Mouse (Mus musculus): ENCODE measurements around the gene Shisa6. TPM values are rescaled to one million over a fixed set of nuclear protein-coding genes. Genes with fewer than 3 reads are reported as not detected.
"Not testable (repeated sequence)": the region's sequence is repeated elsewhere in the genome, so short reads cannot be mapped to it uniquely, and the experiment has no call there.

The Shisa6 gene
- polyA plus RNA-seq, 1 experiment from 2014 or later, result 8.7 TPM

- H3K4me2 ChIP-seq, result no peak overlapping the region
- H3K9me3 ChIP-seq (replicated peaks), result no peaks in the 10 kb centered on the region
- no peak overlapping the region for H3K4me3 ChIP-seq (replicated peaks)
- H3K36me3 ChIP-seq, result no peaks in the 10 kb centered on the region
- H3K9ac ChIP-seq (replicated peaks), result no peak overlapping the region
- H3K27me3 ChIP-seq (replicated peaks), result no peaks in the 10 kb centered on the region
- no peak for ATAC-seq (ENCODE audit: low FRiP score)
- H3K4me1 ChIP-seq, result peaks cover 3% of the 10 kb centered on the region; the same call in 1 of the 2 replicates
- no peak overlapping the region for H3K27ac ChIP-seq (replicated peaks)
- 28% methylated on average over 5 of the region's 5 CpGs for WGBS
Observed at GRCm38 (mm10) chr11:66442631-66443030, 83.1 kb downstream of the Shisa6 start.

GRCm38 (mm10) chr11:66426129-66426528 lies 99.6 kb downstream of the Shisa6 start:
- Histone ChIP-seq H3K27me3 (replicated peaks) (no peaks in the 10 kb centered on the region), H3K36me3 (no peaks in the 10 kb centered on the region), H3K27ac (replicated peaks) (no peak overlapping the region), H3K4me1 (no peaks in the 10 kb centered on the region), H3K4me3 (replicated peaks) (no peak overlapping the region), H3K9me3 (replicated peaks) (no peaks in the 10 kb centered on the region), H3K4me2 (no peak overlapping the region), H3K9ac (replicated peaks) (no peak overlapping the region)
- ATAC-seq (ENCODE audit: low FRiP score), result no peak
- WGBS, result 94% methylated on average over 6 of the region's 6 CpGs

GRCm38 (mm10) chr11:66418216-66418615 lies 107.5 kb downstream of the Shisa6 start:
- Histone ChIP-seq H3K4me2 (no peak overlapping the region), H3K9ac (replicated peaks) (no peak overlapping the region), H3K36me3 (no peaks in the 10 kb centered on the region), H3K4me3 (replicated peaks) (no peak overlapping the region), H3K9me3 (replicated peaks) (no peaks in the 10 kb centered on the region), H3K27ac (replicated peaks) (peak overlapping the region; percentile 45), H3K4me1 (peaks cover 28% of the 10 kb centered on the region), H3K27me3 (replicated peaks) (no peaks in the 10 kb centered on the region)
- 35% methylated on average over 3 of the region's 3 CpGs for WGBS
- ATAC-seq (ENCODE audit: low FRiP score), result no peak

GRCm38 (mm10) chr11:66408721-66409120 lies 117.0 kb downstream of the Shisa6 start:
- not testable (repeated sequence) for H3K4me3 ChIP-seq (replicated peaks); H3K4me1 ChIP-seq; H3K4me2 ChIP-seq; H3K9me3 ChIP-seq (replicated peaks); H3K27me3 ChIP-seq (replicated peaks); H3K9ac ChIP-seq (replicated peaks); H3K36me3 ChIP-seq; H3K27ac ChIP-seq (replicated peaks); ATAC-seq (ENCODE audit: low FRiP score)
- WGBS, result 88% methylated on average over 6 of the region's 6 CpGs

- 0 out of 2 replicates have a peak overlapping the region, but pooled peaks have one; percentile 1 for H3K27ac ChIP-seq (replicated peaks)
- no peak for ATAC-seq (ENCODE audit: low FRiP score)
- 41% methylated on average over 7 of the region's 7 CpGs for WGBS
Observed at GRCm38 (mm10) chr11:66400036-66400435, 125.7 kb downstream of the Shisa6 start.

GRCm38 (mm10) chr11:66387561-66387960 lies 138.2 kb downstream of the Shisa6 start:
- H3K4me2 ChIP-seq, result no peak overlapping the region
- WGBS, result 68% methylated on average over 3 of the region's 3 CpGs
- ATAC-seq (ENCODE audit: low FRiP score), result no peak
- H3K27ac ChIP-seq (replicated peaks), result no peak overlapping the region
- no peak overlapping the region for H3K4me3 ChIP-seq (replicated peaks)
- H3K36me3 ChIP-seq, result no peaks in the 10 kb centered on the region
- no peaks in the 10 kb centered on the region for H3K27me3 ChIP-seq (replicated peaks)
- peaks cover 17% of the 10 kb centered on the region for H3K4me1 ChIP-seq
- H3K9me3 ChIP-seq (replicated peaks), result no peaks in the 10 kb centered on the region
- H3K9ac ChIP-seq (replicated peaks), result no peak overlapping the region

More at GRCm38 (mm10) chr11:66400036-66400435, 125.7 kb downstream of the Shisa6 start:
- Histone ChIP-seq H3K36me3 (no peaks in the 10 kb centered on the region), H3K4me3 (replicated peaks) (no peak overlapping the region), H3K4me1 (peaks cover 14% of the 10 kb centered on the region), H3K4me2 (no peak overlapping the region), H3K27me3 (replicated peaks) (no peaks in the 10 kb centered on the region), H3K9ac (replicated peaks) (no peak overlapping the region), H3K9me3 (replicated peaks) (no peaks in the 10 kb centered on the region)

- Histone ChIP-seq H3K36me3 (no peaks in the 10 kb centered on the region), H3K27ac (replicated peaks) (no peak overlapping the region), H3K4me2 (no peak overlapping the region), H3K27me3 (replicated peaks) (no peaks in the 10 kb centered on the region), H3K9me3 (replicated peaks) (no peaks in the 10 kb centered on the region), H3K4me3 (replicated peaks) (no peak overlapping the region), H3K9ac (replicated peaks) (no peak overlapping the region), H3K4me1 (peaks cover 13% of the 10 kb centered on the region)
- no peak for ATAC-seq (ENCODE audit: low FRiP score)
- 69% methylated on average over 3 of the region's 3 CpGs for WGBS
Observed at GRCm38 (mm10) chr11:66371796-66372195, 154.0 kb downstream of the Shisa6 start.

GRCm38 (mm10) chr11:66369764-66370163 lies 156.0 kb downstream of the Shisa6 start:
- no peak overlapping the region for H3K4me2 ChIP-seq
- H3K9me3 ChIP-seq (replicated peaks), result no peaks in the 10 kb centered on the region
- peaks cover 14% of the 10 kb centered on the region for H3K4me1 ChIP-seq
- H3K9ac ChIP-seq (replicated peaks), result no peak overlapping the region
- H3K27ac ChIP-seq (replicated peaks), result no peak overlapping the region
- WGBS, result 88% methylated on average over 4 of the region's 4 CpGs
- H3K27me3 ChIP-seq (replicated peaks), result no peaks in the 10 kb centered on the region
- ATAC-seq (ENCODE audit: low FRiP score), result no peak
- no peaks in the 10 kb centered on the region for H3K36me3 ChIP-seq
- H3K4me3 ChIP-seq (replicated peaks), result no peak overlapping the region

GRCm38 (mm10) chr11:66366809-66367685 lies 158.7 kb downstream of the Shisa6 start:
- ATAC-seq (ENCODE audit: low FRiP score), result no peak
- WGBS, result 51% methylated on average over 8 of the region's 8 CpGs
- H3K4me1 ChIP-seq, result peaks cover 13% of the 10 kb centered on the region
- no peaks in the 10 kb centered on the region for H3K27me3 ChIP-seq (replicated peaks)
- H3K9me3 ChIP-seq (replicated peaks), result no peaks in the 10 kb centered on the region
- no peak overlapping the region for H3K4me3 ChIP-seq (replicated peaks)
- no peaks in the 10 kb centered on the region for H3K36me3 ChIP-seq
- H3K9ac ChIP-seq (replicated peaks), result no peak overlapping the region
- no peak overlapping the region for H3K4me2 ChIP-seq
- H3K27ac ChIP-seq (replicated peaks), result 0 out of 2 replicates have a peak overlapping the region, but pooled peaks have one; percentile 15

- Histone ChIP-seq H3K27ac (replicated peaks) (no peak overlapping the region), H3K9me3 (replicated peaks) (no peaks in the 10 kb centered on the region), H3K36me3 (no peaks in the 10 kb centered on the region), H3K4me1 (no peaks in the 10 kb centered on the region), H3K4me2 (no peak overlapping the region), H3K27me3 (replicated peaks) (no peaks in the 10 kb centered on the region), H3K4me3 (replicated peaks) (no peak overlapping the region), H3K9ac (replicated peaks) (no peak overlapping the region)
- WGBS, result 83% methylated on average over 1 of the region's 1 CpGs
- ATAC-seq (ENCODE audit: low FRiP score), result no peak
Observed at GRCm38 (mm10) chr11:66359811-66360210, 166.0 kb downstream of the Shisa6 start.

- no peaks in the 10 kb centered on the region for H3K9me3 ChIP-seq (replicated peaks)
- no peak for ATAC-seq (ENCODE audit: low FRiP score)
- WGBS, result 73% methylated on average over 3 of the region's 3 CpGs
- H3K27me3 ChIP-seq (replicated peaks), result no peaks in the 10 kb centered on the region
- H3K4me3 ChIP-seq (replicated peaks), result no peak overlapping the region
- H3K4me2 ChIP-seq, result no peak overlapping the region
- no peak overlapping the region for H3K27ac ChIP-seq (replicated peaks)
- H3K36me3 ChIP-seq, result no peaks in the 10 kb centered on the region
- no peak overlapping the region for H3K9ac ChIP-seq (replicated peaks)
- no peaks in the 10 kb centered on the region for H3K4me1 ChIP-seq
Observed at GRCm38 (mm10) chr11:66344822-66345221, 180.9 kb downstream of the Shisa6 start.

GRCm38 (mm10) chr11:66336313-66336712 lies 189.5 kb downstream of the Shisa6 start:
- H3K36me3 ChIP-seq, result 0 out of 2 replicates have a peak, but pooled peaks cover 3% of the 10 kb centered on the region
- H3K9me3 ChIP-seq (replicated peaks), result 0 out of 2 replicates have a peak, but pooled peaks cover 3% of the 10 kb centered on the region
- H3K9ac ChIP-seq (replicated peaks), result no peak overlapping the region
- no peak overlapping the region for H3K4me2 ChIP-seq
- no peaks in the 10 kb centered on the region for H3K4me1 ChIP-seq
- H3K4me3 ChIP-seq (replicated peaks), result no peak overlapping the region
- H3K27me3 ChIP-seq (replicated peaks), result no peaks in the 10 kb centered on the region
- H3K27ac ChIP-seq (replicated peaks), result no peak overlapping the region
- ATAC-seq (ENCODE audit: low FRiP score), result no peak
